Mouse (Mus musculus) adrenal gland (tissue): ENCODE measurements around the gene Tpst1.

Source experiments
- intact Hi-C: fragments of 180-260 bp; cut with DNase I; formaldehyde crosslinking; loops from one replicate; pipeline ENCODE4 v1.15.1; 2025

Gene Tpst1

DNA sequence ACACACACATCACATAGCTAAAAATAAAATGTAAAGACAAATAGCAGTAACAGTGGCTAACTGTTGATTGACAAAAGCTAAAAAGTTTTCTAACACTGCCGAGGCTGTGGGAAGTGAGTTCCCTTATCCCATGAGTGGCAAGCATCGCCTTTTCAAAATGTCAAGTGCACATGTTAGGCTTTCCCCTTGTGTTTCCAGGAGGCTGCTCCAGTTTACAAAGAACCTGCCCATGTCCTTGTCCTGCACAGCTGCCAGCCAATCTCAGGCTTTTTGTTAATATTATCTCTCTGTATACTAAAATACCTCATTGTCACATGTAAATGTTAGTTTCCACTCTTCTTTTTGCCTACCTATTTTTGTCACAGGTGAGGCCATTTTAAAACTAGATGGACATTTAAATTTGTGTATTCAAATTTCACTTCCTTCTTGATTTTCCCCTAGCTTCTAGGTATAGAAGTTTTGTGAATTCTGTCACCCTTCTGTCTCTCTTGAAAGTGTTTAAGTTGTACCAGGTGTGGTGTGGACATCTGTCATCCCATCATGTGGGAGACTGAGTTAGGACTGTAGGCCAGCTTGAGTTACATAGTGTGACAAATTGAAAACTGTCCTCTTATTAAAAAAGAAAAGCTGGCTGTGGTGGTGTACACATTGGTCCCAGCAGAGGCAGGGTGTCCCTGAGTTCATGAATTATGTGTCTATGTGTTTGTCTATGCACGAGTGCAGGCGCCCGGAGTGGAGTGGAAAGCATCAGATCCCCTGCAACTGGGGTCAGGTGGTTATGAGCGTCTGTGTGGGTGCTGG is 108.8 kb downstream of the Tpst1 start:
- intact Hi-C loops = no loop called here

- intact Hi-C loops = no loop called here
These were observed 109.4 kb downstream of the Tpst1 start for GRCm38 (mm10) chr5:130182541-130182821.

DNA sequence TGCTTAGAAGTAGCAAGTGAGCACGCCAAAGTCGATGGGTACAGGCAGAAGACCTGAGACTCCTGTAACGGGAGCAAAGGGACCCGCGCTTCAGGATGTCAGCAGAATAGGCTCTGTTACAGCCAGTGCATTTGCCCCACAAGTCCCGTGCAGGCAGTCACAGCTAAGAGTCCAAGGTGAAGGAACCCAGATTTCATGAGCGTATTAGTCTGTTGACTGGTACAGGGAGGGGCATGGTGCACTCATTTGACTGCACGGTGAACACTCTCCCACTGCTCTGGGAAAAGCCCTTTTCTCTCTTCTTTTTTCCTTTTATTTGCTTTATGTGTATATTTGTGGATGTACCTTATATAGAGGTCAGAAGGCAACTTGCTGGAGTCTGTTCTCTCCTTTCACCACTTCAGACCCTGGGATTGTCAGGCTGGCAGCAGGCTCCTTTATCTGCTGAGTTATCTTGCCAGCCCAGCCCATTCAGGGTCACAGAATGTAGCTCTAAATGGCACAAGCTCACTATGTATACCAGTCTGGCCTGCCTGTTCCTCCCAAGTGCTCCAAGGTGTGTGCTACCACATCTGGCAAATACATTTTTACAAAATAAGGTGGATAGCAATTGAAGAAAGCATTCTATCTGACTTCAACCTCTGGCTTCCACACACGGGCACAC is 111.2 kb downstream of the Tpst1 start:
- intact Hi-C loops = no loop called here

DNA sequence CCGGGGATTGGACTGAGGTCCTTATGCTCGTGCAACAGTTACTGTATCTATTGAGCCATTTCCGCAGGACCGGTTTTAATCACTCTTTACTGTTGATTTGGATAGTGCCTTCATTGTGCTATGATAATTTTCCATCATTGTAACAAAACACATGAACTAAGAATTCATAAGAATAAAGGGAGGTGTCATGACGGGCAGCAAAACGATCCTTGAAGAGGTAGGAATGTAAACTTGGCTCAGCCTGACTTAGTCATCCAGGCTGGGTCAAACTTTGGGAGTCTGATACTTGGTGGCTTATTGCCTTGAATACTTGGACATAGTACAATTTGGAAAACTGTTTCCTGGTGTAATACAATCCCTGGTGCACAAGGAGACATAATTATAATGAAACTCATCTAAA is 112.2 kb downstream of the Tpst1 start:
- intact Hi-C loops = no loop called here
